Mouse (Mus musculus) brain, adult 10 weeks (tissue): ENCODE measurements around the gene Pqbp1. TPM values are rescaled to one million over a fixed set of nuclear protein-coding genes. Genes with fewer than 3 reads are reported as not detected.

Experiments used
- polyA plus RNA-seq: library from polyadenylated mRNA; stranded (reverse); fragments of 350-450 nt; fragmentation: Illumina TruSeq; extraction: RNeasy Lipid Tissue Mini Kit (QIAGEN cat#74804); gene quantifications from one replicate; pipeline ENCODE4 v1.2.3, GENCODE M21; 2015; ENCODE audit warnings: low read depth, low replicate concordance

The Pqbp1 gene
- polyA plus RNA-seq = 133 TPM

GRCm38 (mm10) chrX:7898880-7899874 is at the start of gene Pqbp1, which contains the start of gene Timm17b:
Gene Pqbp1 (minus strand): TSS chrX:7899269.
Gene Timm17b (plus strand): TSS chrX:7899357.

GRCm38 (mm10) chrX:7947108-7947899 is 48.2 kb upstream of the Pqbp1 start, which contains the start of gene Hdac6:
Gene Hdac6 (minus strand): TSS chrX:7947889.

GRCm38 (mm10) chrX:7928270-7928790 is 29.3 kb upstream of the Pqbp1 start, which contains the start of gene Eras:
Gene Eras (minus strand): TSS chrX:7928607.

GRCm38 (mm10) chrX:7919601-7920383 is 20.7 kb upstream of the Pqbp1 start, which contains the start of gene Pcsk1n:
Gene Pcsk1n (plus strand): TSS chrX:7919822.

GRCm38 (mm10) chrX:7909242-7909641 is 10.2 kb upstream of the Pqbp1 start, which contains the start of gene Gm10490:
Gene Gm10490 (plus strand): TSS chrX:7909542.

GRCm38 (mm10) chrX:7907735-7908134 is 8.7 kb upstream of the Pqbp1 start, which contains the start of gene Gm10491:
Gene Gm10491 (minus strand): TSS chrX:7907835.

GRCm38 (mm10) chrX:7883841-7884567 is 15.1 kb downstream of the Pqbp1 start, which contains the start of gene Slc35a2:
Gene Slc35a2 (plus strand): TSS chrX:7884028.

GRCm38 (mm10) chrX:7878007-7878419 is 21.1 kb downstream of the Pqbp1 start, which contains the start of gene Pim2:
Gene Pim2 (plus strand): TSS chrX:7878262.

Other genes starting within 250 kb of the Pqbp1 start
- gene Prickle3, start 242.0 kb downstream of the Pqbp1 start, polyA plus RNA-seq = 2.5 TPM
- 11.6 TPM for gene Plp2, start 227.9 kb downstream of the Pqbp1 start, polyA plus RNA-seq
- gene Magix, start 218.0 kb downstream of the Pqbp1 start, polyA plus RNA-seq = 0.33 TPM
- 41.6 TPM for gene Gpkow, start 202.1 kb downstream of the Pqbp1 start, polyA plus RNA-seq
- 61.8 TPM for gene Wdr45, start 184.9 kb downstream of the Pqbp1 start, polyA plus RNA-seq
- gene Gm45208, start 177.0 kb downstream of the Pqbp1 start, polyA plus RNA-seq = not detected
- gene Praf2, start 170.8 kb downstream of the Pqbp1 start, polyA plus RNA-seq = 124 TPM
- 6.7 TPM for gene Ccdc120, start 148.4 kb downstream of the Pqbp1 start, polyA plus RNA-seq
- gene Tfe3, start 136.7 kb downstream of the Pqbp1 start, polyA plus RNA-seq = 24.9 TPM
- 88.6 TPM for gene Gripap1, start 109.5 kb downstream of the Pqbp1 start, polyA plus RNA-seq
- 6.4 TPM for gene Kcnd1, start 77.0 kb downstream of the Pqbp1 start, polyA plus RNA-seq
- 71.5 TPM for gene Otud5, start 57.9 kb downstream of the Pqbp1 start, polyA plus RNA-seq
- 47.5 TPM for gene Pim2, start 21.0 kb downstream of the Pqbp1 start, polyA plus RNA-seq
- 30.6 TPM for gene Slc35a2, start 15.2 kb downstream of the Pqbp1 start, polyA plus RNA-seq
- gene Timm17b, start 88 bp upstream of the Pqbp1 start, polyA plus RNA-seq = 29.9 TPM
- gene Gm10491, start 8.6 kb upstream of the Pqbp1 start, polyA plus RNA-seq = not detected
- gene Gm10490, start 10.3 kb upstream of the Pqbp1 start, polyA plus RNA-seq = not detected
- gene Pcsk1n, start 20.6 kb upstream of the Pqbp1 start, polyA plus RNA-seq = 229 TPM
- gene Eras, start 29.3 kb upstream of the Pqbp1 start, polyA plus RNA-seq = not detected
- 32.5 TPM for gene Hdac6, start 48.6 kb upstream of the Pqbp1 start, polyA plus RNA-seq
- gene Gata1, start 78.8 kb upstream of the Pqbp1 start, polyA plus RNA-seq = not detected
- not detected for gene Glod5, start 119.2 kb upstream of the Pqbp1 start, polyA plus RNA-seq
- 23.0 TPM for gene Suv39h1, start 175.5 kb upstream of the Pqbp1 start, polyA plus RNA-seq
- gene Was, start 191.2 kb upstream of the Pqbp1 start, polyA plus RNA-seq = 1.0 TPM
- gene Wdr13, start 233.6 kb upstream of the Pqbp1 start, polyA plus RNA-seq = 139 TPM
- gene Rbm3, start 246.6 kb upstream of the Pqbp1 start, polyA plus RNA-seq = 269 TPM